15 mouse cellular contexts compared by ENCODE assay signal in genomic region chr3:34033720-34034364, GRCm38 (mm10). TPM values are rescaled to one million over a fixed set of nuclear protein-coding genes. Genes with fewer than 3 reads are reported as not detected.
DNase-seq lines count a peak whose midpoint lies in the region; ATAC-seq and TF ChIP-seq lines count a peak whose summit lies in the region.
"Had no signal": no experiment of that assay in that cellular context is flagged by ENCODE, and none has a peak within 500 bp of the region (broad histone marks: within the 10 kb centered on the region; RNA-seq: fewer than 3 reads in every experiment).

No protein-coding gene starts in this region.

- H3K9me3 ChIP-seq in heart, postnatal 0 days (replicated peaks; ENCODE audit: control insufficient read depth, low read length): no peaks in the 10 kb centered on the region
- H3K9me3 ChIP-seq in hindbrain, embryonic 14.5 days (ENCODE audit: control insufficient read depth, low read length): no peaks in the 10 kb centered on the region
- H3K9me3 ChIP-seq: hindbrain, embryonic 12.5 days had no signal

- TF ChIP-seq CTCF in heart, postnatal 0 days (IDR thresholded peaks at IDR 0.05; ENCODE audit: low read depth): no peak
- TF ChIP-seq CTCF in bone marrow, adult 2 months (IDR thresholded peaks at IDR 0.05; ENCODE audit: control insufficient read depth, insufficient read depth, low read length): no peak

- no peak overlapping the region for H3K4me2 ChIP-seq in heart, postnatal 0 days (ENCODE audit: low read depth, low read length)
- no peak overlapping the region for H3K4me2 ChIP-seq in hindbrain, embryonic 14.5 days (replicated peaks)
- H3K4me2 ChIP-seq: hindbrain, embryonic 12.5 days had no signal

- DNase-seq in heart, postnatal 0 days (ENCODE audit: low spot score): no peak
- no peak for DNase-seq in heart, adult 9 months (ENCODE audit: low spot score in 2 of 2)
- DNase-seq in CD4-positive helper T cell, adult 2 months (ENCODE audit: low read depth, low spot score): peak; percentile 32
- DNase-seq in hindbrain, embryonic 14.5 days (ENCODE audit: low spot score): no peak
- no peak for DNase-seq in adrenal gland, postnatal 14 days
- DNase-seq in right cerebral cortex, postnatal 14 days: no peak
- DNase-seq: adrenal gland, postnatal 36 days; cerebellum, adult 18-20 months; kidney, adult 9 months; layer of hippocampus, adult 9-11 months; thymus, adult 2 months had no signal

- no peak for ATAC-seq in heart, postnatal 0 days (ENCODE audit: insufficient read depth, low read depth)
- ATAC-seq in megakaryocyte progenitor cell, adult 5-6 weeks (replicated peaks; ENCODE audit: poor library complexity): peak; percentile 80
- ATAC-seq in hindbrain, embryonic 14.5 days (ENCODE audit: low FRiP score): no peak

- 53% methylated on average over 3 of the region's 3 CpGs for WGBS in heart, postnatal 0 days
- 12% methylated on average over 3 of the region's 3 CpGs for WGBS in bone marrow, adult 2 months
- 91% methylated on average over 3 of the region's 3 CpGs for WGBS in hindbrain, embryonic 14.5 days

- TF ChIP-seq POLR2A in bone marrow, adult 2 months (IDR thresholded peaks at IDR 0.05; ENCODE audit: borderline replicate concordance, control insufficient read depth, low read depth, low read length): no peak

- no peak overlapping the region for H3K9ac ChIP-seq in heart, postnatal 0 days (replicated peaks; ENCODE audit: low read depth, low read length)
- no peak overlapping the region for H3K9ac ChIP-seq in hindbrain, embryonic 14.5 days
- H3K9ac ChIP-seq: hindbrain, embryonic 12.5 days; liver, embryonic 14.5 days had no signal

- peaks cover 28% of the 10 kb centered on the region for H3K4me1 ChIP-seq in heart, postnatal 0 days (ENCODE audit: control insufficient read depth, insufficient read depth)
- peaks cover 2% of the 10 kb centered on the region; the same call in 1 of the 2 replicates for H3K4me1 ChIP-seq in bone marrow, adult 2 months (ENCODE audit: control insufficient read depth, insufficient read depth, low read length)
- no peaks in the 10 kb centered on the region; the same call in 1 of the 2 replicates for H3K4me1 ChIP-seq in hindbrain, embryonic 14.5 days (replicated peaks; ENCODE audit: control insufficient read depth, insufficient read depth, low read length)
- H3K4me1 ChIP-seq: hindbrain, embryonic 12.5 days had no signal

- H3K4me3 ChIP-seq in heart, postnatal 0 days (ENCODE audit: low read depth, low read length): no peak overlapping the region
- H3K4me3 ChIP-seq in bone marrow, adult 2 months (replicated peaks; ENCODE audit: control insufficient read depth, low read depth, low read length): peak overlapping the region; percentile 48
- H3K4me3 ChIP-seq in hindbrain, embryonic 14.5 days (replicated peaks; ENCODE audit: low read length): no peak overlapping the region
- H3K4me3 ChIP-seq: hindbrain, embryonic 12.5 days had no signal

- 0 out of 2 replicates have a peak overlapping the region, but pooled peaks have one; percentile 2 for H3K27ac ChIP-seq in heart, postnatal 0 days (ENCODE audit: low read depth)
- H3K27ac ChIP-seq in bone marrow, adult 2 months (ENCODE audit: control insufficient read depth, insufficient read depth, low read depth, low read length, poor library complexity): no peak overlapping the region
- no peak overlapping the region for H3K27ac ChIP-seq in hindbrain, embryonic 14.5 days
- H3K27ac ChIP-seq: hindbrain, embryonic 12.5 days; liver, embryonic 14.5 days had no signal

- H3K27me3 ChIP-seq in heart, postnatal 0 days (ENCODE audit: control insufficient read depth, insufficient read depth, low read length): no peaks in the 10 kb centered on the region
- H3K27me3 ChIP-seq in hindbrain, embryonic 14.5 days (ENCODE audit: control insufficient read depth, insufficient read depth, low read length): no peaks in the 10 kb centered on the region
- H3K27me3 ChIP-seq: hindbrain, embryonic 12.5 days had no signal

- TF ChIP-seq EP300 in heart, postnatal 0 days (IDR thresholded peaks at IDR 0.05; ENCODE audit: low read depth): no peak

- no peaks in the 10 kb centered on the region for H3K36me3 ChIP-seq in heart, postnatal 0 days (replicated peaks; ENCODE audit: control insufficient read depth, insufficient read depth, low read length)
- no peaks in the 10 kb centered on the region for H3K36me3 ChIP-seq in hindbrain, embryonic 14.5 days (replicated peaks; ENCODE audit: control insufficient read depth, insufficient read depth)
- H3K36me3 ChIP-seq: hindbrain, embryonic 12.5 days had no signal

RNA-seq across cellular contexts. Expression of gene Fxr1, which starts 14.1 kb away (rescaled TPM):
- 71.5 and 85.9 TPM in 2 replicates for total RNA-seq in heart, postnatal 0 days (2014; rRNA removed; ENCODE audit: low replicate concordance)
- 67.7 and 71.1 TPM in 2 replicates for polyA plus RNA-seq in heart, postnatal 0 days (2015; fragmentation: Nextera tagmentation; extraction: Ambion mirVana)
- polyA plus RNA-seq in bone marrow, adult 2 months (2011; ENCODE audit: insufficient read depth, insufficient read length, low replicate concordance, missing spikeins): 39.8 and 65.6 TPM in 2 replicates
- 102 and 118 TPM in 2 replicates for total RNA-seq in megakaryocyte progenitor cell, adult 5-6 weeks (2015)
- 167 and 209 TPM in 2 replicates for total RNA-seq in megakaryocyte progenitor cell, adult 5-6 weeks (2017)
- 37.4 and 40.5 TPM in 2 replicates for polyA plus RNA-seq in hindbrain, embryonic 14.5 days (2014; fragmentation: Nextera tagmentation; extraction: Ambion mirVana)
- 110 and 115 TPM in 2 replicates for total RNA-seq in adrenal gland, postnatal 14 days (2021)

RNA-seq across cellular contexts. Expression of gene Dnajc19, which starts 47.3 kb away (rescaled TPM):
- 116 and 216 TPM in 2 replicates for total RNA-seq in heart, postnatal 0 days (2014; rRNA removed; ENCODE audit: low replicate concordance)
- polyA plus RNA-seq in heart, postnatal 0 days (2015; fragmentation: Nextera tagmentation; extraction: Ambion mirVana): 223 and 239 TPM in 2 replicates
- 36.7 and 46.3 TPM in 2 replicates for polyA plus RNA-seq in bone marrow, adult 2 months (2011; ENCODE audit: insufficient read depth, insufficient read length, low replicate concordance, missing spikeins)
- total RNA-seq in megakaryocyte progenitor cell, adult 5-6 weeks (2015): 155 and 171 TPM in 2 replicates
- total RNA-seq in megakaryocyte progenitor cell, adult 5-6 weeks (2017): 183 and 206 TPM in 2 replicates
- polyA plus RNA-seq in hindbrain, embryonic 14.5 days (2014; fragmentation: Nextera tagmentation; extraction: Ambion mirVana): 126 and 156 TPM in 2 replicates
- total RNA-seq in adrenal gland, postnatal 14 days (2021): 116 and 129 TPM in 2 replicates
